Mouse (Mus musculus): ENCODE data around the gene Spef2. TPM values are rescaled to one million over a fixed set of nuclear protein-coding genes. Genes with fewer than 3 reads are reported as not detected.

The Spef2 gene
- polyA plus RNA-seq, 1 experiment from 2014 or later, result not detected

- Histone ChIP-seq H3K9ac (ENCODE audit: low read depth, low read length) (no peak overlapping the region), H3K27ac (ENCODE audit: low read depth, low read length) (no peak overlapping the region), H3K4me2 (no peak overlapping the region), H3K27me3 (replicated peaks; ENCODE audit: control insufficient read depth, insufficient read depth, low read length) (no peaks in the 10 kb centered on the region), H3K36me3 (ENCODE audit: control insufficient read depth, insufficient read depth, low read length) (no peaks in the 10 kb centered on the region), H3K4me3 (ENCODE audit: low read depth, low read length) (no peak overlapping the region), H3K9me3 (ENCODE audit: control insufficient read depth, low read length) (no peaks in the 10 kb centered on the region), H3K4me1 (replicated peaks; ENCODE audit: control insufficient read depth, insufficient read depth, low read length) (no peaks in the 10 kb centered on the region)
- no peak for DNase-seq (ENCODE audit: low spot score)
- ATAC-seq (replicated peaks; ENCODE audit: low FRiP score), result no peak
- 59% methylated on average over 1 of the region's 1 CpGs for WGBS
These were observed 119.0 kb downstream of the Spef2 start for GRCm38 (mm10) chr15:9629660-9630059.

- H3K27ac ChIP-seq (ENCODE audit: low read depth, low read length), result no peak overlapping the region
- H3K4me2 ChIP-seq, result no peak overlapping the region
- H3K4me3 ChIP-seq (ENCODE audit: low read depth, low read length), result no peak overlapping the region
- H3K9ac ChIP-seq (ENCODE audit: low read depth, low read length), result no peak overlapping the region
- no peaks in the 10 kb centered on the region for H3K27me3 ChIP-seq (replicated peaks; ENCODE audit: control insufficient read depth, insufficient read depth, low read length)
- 72% methylated on average over 2 of the region's 2 CpGs for WGBS
- no peak for DNase-seq (ENCODE audit: low spot score)
- H3K9me3 ChIP-seq (ENCODE audit: control insufficient read depth, low read length), result no peaks in the 10 kb centered on the region
- no peaks in the 10 kb centered on the region for H3K4me1 ChIP-seq (replicated peaks; ENCODE audit: control insufficient read depth, insufficient read depth, low read length)
- ATAC-seq (replicated peaks; ENCODE audit: low FRiP score), result no peak
- H3K36me3 ChIP-seq (ENCODE audit: control insufficient read depth, insufficient read depth, low read length), result no peaks in the 10 kb centered on the region
These were observed 124.0 kb downstream of the Spef2 start for GRCm38 (mm10) chr15:9624619-9625018.

GRCm38 (mm10) chr15:9608177-9608576 lies 140.5 kb downstream of the Spef2 start:
- Histone ChIP-seq H3K4me1 (replicated peaks; ENCODE audit: control insufficient read depth, insufficient read depth, low read length) (no peaks in the 10 kb centered on the region), H3K4me3 (ENCODE audit: low read depth, low read length) (no peak overlapping the region), H3K9me3 (ENCODE audit: control insufficient read depth, low read length) (no peaks in the 10 kb centered on the region), H3K27me3 (replicated peaks; ENCODE audit: control insufficient read depth, insufficient read depth, low read length) (no peaks in the 10 kb centered on the region), H3K4me2 (no peak overlapping the region), H3K9ac (ENCODE audit: low read depth, low read length) (no peak overlapping the region), H3K36me3 (ENCODE audit: control insufficient read depth, insufficient read depth, low read length) (no peaks in the 10 kb centered on the region), H3K27ac (ENCODE audit: low read depth, low read length) (no peak overlapping the region)
- 55% methylated on average over 4 of the region's 4 CpGs for WGBS
- DNase-seq (ENCODE audit: low spot score) (no peak), ATAC-seq (replicated peaks; ENCODE audit: low FRiP score) (no peak)

- no peak for ATAC-seq (replicated peaks; ENCODE audit: low FRiP score)
- no peaks in the 10 kb centered on the region for H3K36me3 ChIP-seq (ENCODE audit: control insufficient read depth, insufficient read depth, low read length)
- H3K4me1 ChIP-seq (replicated peaks; ENCODE audit: control insufficient read depth, insufficient read depth, low read length), result no peaks in the 10 kb centered on the region; the same call in 1 of the 2 replicates
- no peak overlapping the region for H3K4me2 ChIP-seq
- H3K27me3 ChIP-seq (replicated peaks; ENCODE audit: control insufficient read depth, insufficient read depth, low read length), result no peaks in the 10 kb centered on the region
- WGBS, result 89% methylated on average over 6 of the region's 6 CpGs
- DNase-seq (ENCODE audit: low spot score), result no peak
- H3K27ac ChIP-seq (ENCODE audit: low read depth, low read length), result no peak overlapping the region
- no peak overlapping the region for H3K9ac ChIP-seq (ENCODE audit: low read depth, low read length)
- no peak overlapping the region for H3K4me3 ChIP-seq (ENCODE audit: low read depth, low read length)
- H3K9me3 ChIP-seq (ENCODE audit: control insufficient read depth, low read length), result no peaks in the 10 kb centered on the region
These were observed 148.6 kb downstream of the Spef2 start for GRCm38 (mm10) chr15:9600088-9600455.

- 77% methylated on average over 12 of the region's 12 CpGs for WGBS
- no peak overlapping the region for H3K27ac ChIP-seq (ENCODE audit: low read depth, low read length)
- H3K9ac ChIP-seq (ENCODE audit: low read depth, low read length), result no peak overlapping the region
- H3K9me3 ChIP-seq (ENCODE audit: control insufficient read depth, low read length), result no peaks in the 10 kb centered on the region
- H3K36me3 ChIP-seq (ENCODE audit: control insufficient read depth, insufficient read depth, low read length), result no peaks in the 10 kb centered on the region
- DNase-seq (ENCODE audit: low spot score) (no peak), ATAC-seq (replicated peaks; ENCODE audit: low FRiP score) (no peak)
- no peaks in the 10 kb centered on the region for H3K27me3 ChIP-seq (replicated peaks; ENCODE audit: control insufficient read depth, insufficient read depth, low read length)
- no peak overlapping the region for H3K4me3 ChIP-seq (ENCODE audit: low read depth, low read length)
- H3K4me2 ChIP-seq, result no peak overlapping the region
- H3K4me1 ChIP-seq (replicated peaks; ENCODE audit: control insufficient read depth, insufficient read depth, low read length), result no peaks in the 10 kb centered on the region; the same call in 1 of the 2 replicates
These were observed 149.1 kb downstream of the Spef2 start for GRCm38 (mm10) chr15:9599382-9600087.

- H3K9me3 ChIP-seq (ENCODE audit: control insufficient read depth, low read length), result no peaks in the 10 kb centered on the region
- H3K4me1 ChIP-seq (replicated peaks; ENCODE audit: control insufficient read depth, insufficient read depth, low read length), result no peaks in the 10 kb centered on the region; the same call in 1 of the 2 replicates
- no peak for DNase-seq (ENCODE audit: low spot score)
- no peaks in the 10 kb centered on the region for H3K36me3 ChIP-seq (ENCODE audit: control insufficient read depth, insufficient read depth, low read length)
- no peak overlapping the region for H3K9ac ChIP-seq (ENCODE audit: low read depth, low read length)
- H3K27me3 ChIP-seq (replicated peaks; ENCODE audit: control insufficient read depth, insufficient read depth, low read length), result no peaks in the 10 kb centered on the region
- no peak for ATAC-seq (replicated peaks; ENCODE audit: low FRiP score)
- H3K4me3 ChIP-seq (ENCODE audit: low read depth, low read length), result no peak overlapping the region
- no peak overlapping the region for H3K4me2 ChIP-seq
- WGBS, result 85% methylated on average over 6 of the region's 6 CpGs
- H3K27ac ChIP-seq (ENCODE audit: low read depth, low read length), result no peak overlapping the region
These were observed 152.2 kb downstream of the Spef2 start for GRCm38 (mm10) chr15:9596298-9597060.

GRCm38 (mm10) chr15:9589939-9590338 lies 158.7 kb downstream of the Spef2 start:
- no peak overlapping the region for H3K9ac ChIP-seq (ENCODE audit: low read depth, low read length)
- H3K27me3 ChIP-seq (replicated peaks; ENCODE audit: control insufficient read depth, insufficient read depth, low read length), result no peaks in the 10 kb centered on the region
- no peaks in the 10 kb centered on the region for H3K36me3 ChIP-seq (ENCODE audit: control insufficient read depth, insufficient read depth, low read length)
- no peak overlapping the region for H3K4me3 ChIP-seq (ENCODE audit: low read depth, low read length)
- H3K4me1 ChIP-seq (replicated peaks; ENCODE audit: control insufficient read depth, insufficient read depth, low read length), result no peaks in the 10 kb centered on the region
- no peak overlapping the region for H3K27ac ChIP-seq (ENCODE audit: low read depth, low read length)
- no peak for ATAC-seq (replicated peaks; ENCODE audit: low FRiP score)
- no peak overlapping the region for H3K4me2 ChIP-seq
- DNase-seq (ENCODE audit: low spot score), result no peak
- 86% methylated on average over 4 of the region's 4 CpGs for WGBS
- H3K9me3 ChIP-seq (ENCODE audit: control insufficient read depth, low read length), result no peaks in the 10 kb centered on the region

- ATAC-seq (replicated peaks; ENCODE audit: low FRiP score) (no peak), DNase-seq (ENCODE audit: low spot score) (no peak)
- Histone ChIP-seq H3K9me3 (ENCODE audit: control insufficient read depth, low read length) (no peaks in the 10 kb centered on the region), H3K9ac (ENCODE audit: low read depth, low read length) (no peak overlapping the region), H3K27me3 (replicated peaks; ENCODE audit: control insufficient read depth, insufficient read depth, low read length) (no peaks in the 10 kb centered on the region), H3K4me1 (replicated peaks; ENCODE audit: control insufficient read depth, insufficient read depth, low read length) (no peaks in the 10 kb centered on the region), H3K27ac (ENCODE audit: low read depth, low read length) (no peak overlapping the region), H3K4me3 (ENCODE audit: low read depth, low read length) (no peak overlapping the region), H3K36me3 (ENCODE audit: control insufficient read depth, insufficient read depth, low read length) (no peaks in the 10 kb centered on the region), H3K4me2 (no peak overlapping the region)
- 50% methylated on average over 11 of the region's 11 CpGs for WGBS
These were observed 168.0 kb downstream of the Spef2 start for GRCm38 (mm10) chr15:9580470-9581280.

All from liver, embryonic 11.5 days (tissue).